ENCODE assay signal across 8 mouse cellular contexts in the genomic region with DNA sequence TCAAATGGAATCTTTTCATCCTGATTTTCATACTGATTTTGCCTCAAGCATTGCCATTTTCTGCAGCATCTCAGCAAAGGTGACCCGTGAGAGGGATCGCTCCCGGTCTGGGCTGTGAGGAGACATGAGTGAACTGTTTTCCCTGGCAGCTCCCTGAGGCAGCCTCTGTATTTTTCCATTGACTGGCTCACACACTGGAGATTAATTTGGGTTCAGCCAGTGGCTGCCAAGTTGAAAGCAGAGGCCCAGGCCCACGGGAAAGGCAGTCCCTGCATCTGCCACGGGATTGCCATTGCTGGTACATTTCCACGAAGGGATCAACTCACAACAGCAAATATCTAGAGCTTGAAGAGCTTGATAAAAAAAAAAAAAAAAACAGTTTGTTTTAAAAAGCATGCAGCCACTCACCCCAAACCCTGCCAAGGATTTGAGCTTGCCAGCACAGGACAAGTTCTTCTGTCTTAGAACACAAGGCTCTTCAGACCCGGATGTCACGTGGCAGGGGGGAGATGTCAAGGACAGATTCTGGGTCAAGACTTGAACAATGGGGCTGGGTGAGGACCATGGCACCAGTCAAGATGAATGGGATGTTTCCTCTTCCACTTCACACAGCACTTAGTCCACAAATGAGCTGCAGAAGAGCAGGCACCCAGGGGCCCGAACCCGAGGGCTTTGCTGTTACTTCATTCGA. TPM values are rescaled to one million over a fixed set of nuclear protein-coding genes. Genes with fewer than 3 reads are reported as not detected.
DNase-seq lines count a peak whose midpoint lies in the region; ATAC-seq lines count a peak whose summit lies in the region.

No protein-coding gene starts in this region.

- peak overlapping the region; percentile 66 for H3K27ac ChIP-seq in intestine, embryonic 15.5 days
- H3K27ac ChIP-seq in midbrain, embryonic 10.5 days (replicated peaks), result peak overlapping the region; percentile 91
- H3K27ac ChIP-seq in stomach, embryonic 16.5 days (ENCODE audit: low read length), result peak overlapping the region; percentile 87

- H3K9me3 ChIP-seq in intestine, embryonic 15.5 days, result no peaks in the 10 kb centered on the region
- no peaks in the 10 kb centered on the region for H3K9me3 ChIP-seq in midbrain, embryonic 10.5 days (replicated peaks)
- H3K9me3 ChIP-seq in stomach, embryonic 16.5 days (replicated peaks; ENCODE audit: control insufficient read depth, low read length), result no peaks in the 10 kb centered on the region

- peak; percentile 89 for DNase-seq in gastrocnemius, adult 18-20 months (ENCODE audit: low spot score)
- DNase-seq in gastrocnemius, postnatal 4 days (ENCODE audit: low spot score in 2 of 2), result no peak
- peak; percentile 42 to 60 for DNase-seq in cerebellum, postnatal 14 days
- peak; percentile 86 for DNase-seq in gastrocnemius, postnatal 25 days
- DNase-seq in left cerebral cortex, adult 8-10 months (ENCODE audit: low spot score in 2 of 2), result peak; percentile 53 to 82
- peak; percentile 23 for DNase-seq in midbrain, embryonic 10.5 days (ENCODE audit: low spot score)

- 44% methylated on average over 11 of the region's 11 CpGs for WGBS in intestine, embryonic 15.5 days
- WGBS in midbrain, embryonic 10.5 days, result 53% methylated on average over 11 of the region's 11 CpGs
- WGBS in stomach, embryonic 16.5 days, result 31% methylated on average over 11 of the region's 11 CpGs

- H3K36me3 ChIP-seq in intestine, embryonic 15.5 days, result no peaks in the 10 kb centered on the region
- peaks cover 21% of the 10 kb centered on the region for H3K36me3 ChIP-seq in midbrain, embryonic 10.5 days
- no peaks in the 10 kb centered on the region for H3K36me3 ChIP-seq in stomach, embryonic 16.5 days (ENCODE audit: control insufficient read depth, insufficient read depth, low read length)

- no peak for ATAC-seq in intestine, embryonic 15.5 days
- no peak for ATAC-seq in stomach, embryonic 16.5 days (ENCODE audit: insufficient read depth, low FRiP score)

- no peak overlapping the region for H3K4me3 ChIP-seq in intestine, embryonic 15.5 days (replicated peaks)
- peak overlapping the region; percentile 52; the same call in 1 of the 2 replicates for H3K4me3 ChIP-seq in midbrain, embryonic 10.5 days
- no peak overlapping the region for H3K4me3 ChIP-seq in stomach, embryonic 16.5 days (replicated peaks; ENCODE audit: low read length)

- no peaks in the 10 kb centered on the region for H3K27me3 ChIP-seq in intestine, embryonic 15.5 days (replicated peaks)
- H3K27me3 ChIP-seq in midbrain, embryonic 10.5 days (ENCODE audit: low read depth, poor library complexity, severe bottlenecking), result no peaks in the 10 kb centered on the region; the same call in 1 of the 2 replicates
- no peaks in the 10 kb centered on the region for H3K27me3 ChIP-seq in stomach, embryonic 16.5 days (ENCODE audit: control insufficient read depth, insufficient read depth, low read length)

- no peak overlapping the region for H3K9ac ChIP-seq in intestine, embryonic 15.5 days
- H3K9ac ChIP-seq in stomach, embryonic 16.5 days (ENCODE audit: low read length), result peak overlapping the region; percentile 54; the same call in 1 of the 2 replicates

- H3K4me2 ChIP-seq in intestine, embryonic 15.5 days (replicated peaks), result peak overlapping the region; percentile 52; the same call in 1 of the 2 replicates
- H3K4me2 ChIP-seq in stomach, embryonic 16.5 days (ENCODE audit: low read depth, low read length), result peak overlapping the region; percentile 54; the same call in 1 of the 2 replicates

- peaks cover 26% of the 10 kb centered on the region for H3K4me1 ChIP-seq in intestine, embryonic 15.5 days (replicated peaks)
- peaks cover 66% of the 10 kb centered on the region for H3K4me1 ChIP-seq in midbrain, embryonic 10.5 days
- peaks cover 51% of the 10 kb centered on the region for H3K4me1 ChIP-seq in stomach, embryonic 16.5 days (ENCODE audit: control insufficient read depth, insufficient read depth, low read length)

RNA-seq across cellular contexts. Expression of a gene that starts 57.2 kb away (rescaled TPM):
- 10 to 100 TPM; 44.6 to 46.5 TPM for total RNA-seq in gastrocnemius, adult 18-20 months (2021)
- total RNA-seq in gastrocnemius, postnatal 4 days (2021), result 100 to 1,000 TPM; 150 to 167 TPM
- 10 to 100 TPM; 52.0 to 61.0 TPM for total RNA-seq in gastrocnemius, postnatal 25 days (2021)
- 97.0 and 100 TPM in 2 replicates for polyA plus RNA-seq in intestine, embryonic 15.5 days (2015; fragmentation: Nextera tagmentation; extraction: Ambion mirVana)
- total RNA-seq in left cerebral cortex, adult 8-10 months (2022), result 100 to 1,000 TPM; 131 to 191 (median 161) TPM
- 104 and 113 TPM in 2 replicates for polyA plus RNA-seq in midbrain, embryonic 10.5 days (2016; fragmentation: Nextera tagmentation; extraction: Ambion mirVana)
- 111 and 116 TPM in 2 replicates for polyA plus RNA-seq in stomach, embryonic 16.5 days (2015; fragmentation: Nextera tagmentation; extraction: Ambion mirVana)

RNA-seq across cellular contexts. Expression of a gene that starts 57.8 kb away (rescaled TPM):
- 100 to 1,000 TPM in 1 of 2 experiments, 10 to 100 TPM in 1; 66.1 to 117 TPM for total RNA-seq in gastrocnemius, adult 18-20 months (2021)
- 10 to 100 TPM; 33.6 to 42.9 TPM for total RNA-seq in gastrocnemius, postnatal 4 days (2021)
- total RNA-seq in gastrocnemius, postnatal 25 days (2021), result 10 to 100 TPM; 49.2 to 82.2 TPM
- 14.3 and 15.1 TPM in 2 replicates for polyA plus RNA-seq in intestine, embryonic 15.5 days (2015; fragmentation: Nextera tagmentation; extraction: Ambion mirVana)
- total RNA-seq in left cerebral cortex, adult 8-10 months (2022), result 10 to 100 TPM; 21.6 to 50.5 (median 28.7) TPM
- 21.7 and 28.8 TPM in 2 replicates for polyA plus RNA-seq in midbrain, embryonic 10.5 days (2016; fragmentation: Nextera tagmentation; extraction: Ambion mirVana)
- polyA plus RNA-seq in stomach, embryonic 16.5 days (2015; fragmentation: Nextera tagmentation; extraction: Ambion mirVana), result 18.3 and 20.4 TPM in 2 replicates

Comparison
In these comparisons a context has a peak if more than half of its experiments do, and no peak if none do; other contexts are left out.
1. DNase-seq: peak in gastrocnemius, adult 18-20 months (single experiment), cerebellum, postnatal 14 days (2 of 2), gastrocnemius, postnatal 25 days (single experiment), left cerebral cortex, adult 8-10 months (2 of 2) and midbrain, embryonic 10.5 days (single experiment); none in gastrocnemius, postnatal 4 days (0 of 2).
2. Peak in every context shown above with its lines, with median percentiles within 50 percentile points of each other: H3K27ac ChIP-seq.